Comparison of ENCODE assay signal across 9 mouse cellular contexts in genomic region chr2:154548688-154549087, GRCm38 (mm10). TPM values are rescaled to one million over a fixed set of nuclear protein-coding genes. Genes with fewer than 3 reads are reported as not detected.
DNase-seq lines count a peak whose midpoint lies in the region; ATAC-seq and TF ChIP-seq lines count a peak whose summit lies in the region.
"Had no signal": no experiment of that assay in that cellular context is flagged by ENCODE, and none has a peak within 500 bp of the region (broad histone marks: within the 10 kb centered on the region; RNA-seq: fewer than 3 reads in every experiment).

No protein-coding gene starts in this region.

- peak overlapping the region; percentile 55 for H3K4me3 ChIP-seq in hindbrain, embryonic 10.5 days
- H3K4me3 ChIP-seq in hindbrain, postnatal 0 days (ENCODE audit: low read length) = no peak overlapping the region
- no peak overlapping the region for H3K4me3 ChIP-seq in midbrain, postnatal 0 days (ENCODE audit: low read depth, low read length)

- H3K27ac ChIP-seq in hindbrain, embryonic 10.5 days = peak overlapping the region; percentile 87; the same call in 1 of the 2 replicates
- no peak overlapping the region for H3K27ac ChIP-seq in hindbrain, postnatal 0 days
- H3K27ac ChIP-seq in midbrain, postnatal 0 days (ENCODE audit: low read depth, low read length) = no peak overlapping the region

- no peak overlapping the region for H3K9ac ChIP-seq in hindbrain, postnatal 0 days (replicated peaks; ENCODE audit: low read length)
- H3K9ac ChIP-seq in midbrain, postnatal 0 days (replicated peaks; ENCODE audit: low read length, poor library complexity, severe bottlenecking) = no peak overlapping the region

- intact Hi-C loops in heart, postnatal 14 days (cut with DNase I) = no loop called here

- 38% methylated on average over 3 of the region's 3 CpGs for WGBS in hindbrain, embryonic 10.5 days
- WGBS in hindbrain, postnatal 0 days = 61% methylated on average over 3 of the region's 3 CpGs
- WGBS in midbrain, postnatal 0 days = 61% methylated on average over 3 of the region's 3 CpGs

- DNase-seq in hindbrain, embryonic 10.5 days (ENCODE audit: low spot score) = peak; percentile 63
- no peak for DNase-seq in hindbrain, postnatal 0 days (ENCODE audit: low spot score)
- DNase-seq in adipocyte (ENCODE audit: low spot score) = peak; percentile 69
- peak; percentile 31 to 53 for DNase-seq in heart, postnatal 14 days
- DNase-seq in midbrain, postnatal 0 days (ENCODE audit: low spot score) = no peak
- no peak for DNase-seq in layer of hippocampus, postnatal 14 days (ENCODE audit: low spot score in 2 of 2)
- no peak for DNase-seq in spleen, adult 18-20 months

- peaks cover 22% of the 10 kb centered on the region for H3K36me3 ChIP-seq in hindbrain, embryonic 10.5 days
- no peaks in the 10 kb centered on the region for H3K36me3 ChIP-seq in hindbrain, postnatal 0 days (ENCODE audit: insufficient read depth, low read length)
- H3K36me3 ChIP-seq in midbrain, postnatal 0 days (ENCODE audit: insufficient read depth, low read length) = no peaks in the 10 kb centered on the region

- ATAC-seq in hindbrain, postnatal 0 days = no peak
- no peak for ATAC-seq in midbrain, postnatal 0 days (ENCODE audit: low FRiP score)
- ATAC-seq in activated CD4-positive, CD25-positive, alpha-beta regulatory T cell, adult 4 months = no peak

- H3K4me1 ChIP-seq in hindbrain, embryonic 10.5 days (replicated peaks) = peaks cover 36% of the 10 kb centered on the region
- H3K4me1 ChIP-seq in hindbrain, postnatal 0 days (ENCODE audit: insufficient read depth, low read length) = peaks cover 13% of the 10 kb centered on the region
- peaks cover 14% of the 10 kb centered on the region; the same call in 1 of the 2 replicates for H3K4me1 ChIP-seq in midbrain, postnatal 0 days (ENCODE audit: insufficient read depth, low read length)

- H3K27me3 ChIP-seq in hindbrain, embryonic 10.5 days (ENCODE audit: insufficient read depth, poor library complexity, severe bottlenecking) = peaks cover 48% of the 10 kb centered on the region
- H3K27me3 ChIP-seq in hindbrain, postnatal 0 days (ENCODE audit: insufficient read depth, low read length) = no peaks in the 10 kb centered on the region
- no peaks in the 10 kb centered on the region for H3K27me3 ChIP-seq in midbrain, postnatal 0 days (ENCODE audit: insufficient read depth, low read length)

- H3K4me2 ChIP-seq in hindbrain, postnatal 0 days (ENCODE audit: low read depth, low read length) = no peak overlapping the region
- peak overlapping the region; percentile 77 for H3K4me2 ChIP-seq in midbrain, postnatal 0 days (ENCODE audit: low read depth, low read length, poor library complexity, severe bottlenecking)

- no peak for TF ChIP-seq CTCF in hindbrain, postnatal 0 days (IDR thresholded peaks at IDR 0.05; ENCODE audit: low read depth)
- TF ChIP-seq CTCF in midbrain, postnatal 0 days (IDR thresholded peaks at IDR 0.05) = no peak

- no peaks in the 10 kb centered on the region for H3K9me3 ChIP-seq in hindbrain, embryonic 10.5 days
- no peaks in the 10 kb centered on the region for H3K9me3 ChIP-seq in hindbrain, postnatal 0 days (ENCODE audit: low read length)
- H3K9me3 ChIP-seq in midbrain, postnatal 0 days (ENCODE audit: low read length) = no peaks in the 10 kb centered on the region

RNA-seq across cellular contexts. Expression of gene 1700003F12Rik, which starts 1.8 kb away (rescaled TPM):
- 9.5 and 10.0 TPM in 2 replicates for polyA plus RNA-seq in hindbrain, embryonic 10.5 days (2016; fragmentation: Nextera tagmentation; extraction: Ambion mirVana)
- total RNA-seq in hindbrain, postnatal 0 days (2014; rRNA removed) = 0.90 and 1.9 TPM in 2 replicates
- polyA plus RNA-seq in hindbrain, postnatal 0 days (2015; fragmentation: Nextera tagmentation; extraction: Ambion mirVana) = 3.9 and 4.0 TPM in 2 replicates
- under 1 TPM in 1 of 2 experiments, not detected in 1; 0.43 TPM for total RNA-seq in heart, postnatal 14 days (2021)
- 1.6 and 2.5 TPM in 2 replicates for total RNA-seq in midbrain, postnatal 0 days (2014; rRNA removed)
- 4.0 and 5.3 TPM in 2 replicates for polyA plus RNA-seq in midbrain, postnatal 0 days (2015; fragmentation: Nextera tagmentation; extraction: Ambion mirVana)
- not detected for polyA plus RNA-seq in activated CD4-positive, CD25-positive, alpha-beta regulatory T cell, adult 4 months (2017; shearing (Covaris generic))
- total RNA-seq in layer of hippocampus, postnatal 14 days (2021) = 1 to 10 TPM; 1.0 to 1.4 TPM
- total RNA-seq: hematopoietic stem cell, adult 5-6 weeks had no signal

RNA-seq across cellular contexts. Expression of gene Actl10, which starts 2.9 kb away (rescaled TPM):
- polyA plus RNA-seq in hindbrain, embryonic 10.5 days (2016; fragmentation: Nextera tagmentation; extraction: Ambion mirVana) = 0.60 and 1.3 TPM in 2 replicates
- 0.52 TPM in 1 of 2 replicates, not detected in the other for total RNA-seq in hindbrain, postnatal 0 days (2014; rRNA removed)
- polyA plus RNA-seq in hindbrain, postnatal 0 days (2015; fragmentation: Nextera tagmentation; extraction: Ambion mirVana) = 0.23 TPM in 1 of 2 replicates, not detected in the other
- total RNA-seq in heart, postnatal 14 days (2021) = not detected
- not detected in 2 replicates for total RNA-seq in midbrain, postnatal 0 days (2014; rRNA removed)
- 0.11 and 0.16 TPM in 2 replicates for polyA plus RNA-seq in midbrain, postnatal 0 days (2015; fragmentation: Nextera tagmentation; extraction: Ambion mirVana)
- not detected for polyA plus RNA-seq in activated CD4-positive, CD25-positive, alpha-beta regulatory T cell, adult 4 months (2017; shearing (Covaris generic))
- not detected for total RNA-seq in layer of hippocampus, postnatal 14 days (2021)
- total RNA-seq: hematopoietic stem cell, adult 5-6 weeks had no signal

RNA-seq across cellular contexts. Expression of gene Necab3, which starts 10.0 kb away (rescaled TPM):
- 9.8 and 16.0 TPM in 2 replicates for polyA plus RNA-seq in hindbrain, embryonic 10.5 days (2016; fragmentation: Nextera tagmentation; extraction: Ambion mirVana)
- 35.1 and 52.2 TPM in 2 replicates for total RNA-seq in hindbrain, postnatal 0 days (2014; rRNA removed)
- polyA plus RNA-seq in hindbrain, postnatal 0 days (2015; fragmentation: Nextera tagmentation; extraction: Ambion mirVana) = 22.9 and 27.0 TPM in 2 replicates
- total RNA-seq in heart, postnatal 14 days (2021) = 1 to 10 TPM in 1 of 2 experiments, under 1 TPM in 1; 0.90 to 1.2 TPM
- 23.3 and 27.7 TPM in 2 replicates for total RNA-seq in midbrain, postnatal 0 days (2014; rRNA removed)
- polyA plus RNA-seq in midbrain, postnatal 0 days (2015; fragmentation: Nextera tagmentation; extraction: Ambion mirVana) = 18.1 and 18.9 TPM in 2 replicates
- polyA plus RNA-seq in activated CD4-positive, CD25-positive, alpha-beta regulatory T cell, adult 4 months (2017; shearing (Covaris generic)) = 1 to 10 TPM in 1 of 2 experiments, under 1 TPM in 1; 0.27 to 1.4 TPM
- 10 to 100 TPM; 27.7 to 28.0 TPM for total RNA-seq in layer of hippocampus, postnatal 14 days (2021)

RNA-seq across cellular contexts. Expression of gene E2f1, which starts 21.0 kb away (rescaled TPM):
- 41.4 and 43.8 TPM in 2 replicates for polyA plus RNA-seq in hindbrain, embryonic 10.5 days (2016; fragmentation: Nextera tagmentation; extraction: Ambion mirVana)
- 6.3 and 6.7 TPM in 2 replicates for total RNA-seq in hindbrain, postnatal 0 days (2014; rRNA removed)
- 8.4 and 8.7 TPM in 2 replicates for polyA plus RNA-seq in hindbrain, postnatal 0 days (2015; fragmentation: Nextera tagmentation; extraction: Ambion mirVana)
- 1 to 10 TPM; 2.2 to 4.3 TPM for total RNA-seq in heart, postnatal 14 days (2021)
- total RNA-seq in midbrain, postnatal 0 days (2014; rRNA removed) = 2.0 and 2.3 TPM in 2 replicates
- polyA plus RNA-seq in midbrain, postnatal 0 days (2015; fragmentation: Nextera tagmentation; extraction: Ambion mirVana) = 2.1 and 2.3 TPM in 2 replicates
- polyA plus RNA-seq in activated CD4-positive, CD25-positive, alpha-beta regulatory T cell, adult 4 months (2017; shearing (Covaris generic)) = 1 to 10 TPM in 1 of 2 experiments, under 1 TPM in 1; 0.91 to 2.3 TPM
- total RNA-seq in layer of hippocampus, postnatal 14 days (2021) = 1 to 10 TPM; 7.1 to 8.0 TPM

RNA-seq across cellular contexts. Expression of gene Pxmp4, which starts 54.8 kb away (rescaled TPM):
- 14.5 and 16.9 TPM in 2 replicates for polyA plus RNA-seq in hindbrain, embryonic 10.5 days (2016; fragmentation: Nextera tagmentation; extraction: Ambion mirVana)
- 24.8 and 31.1 TPM in 2 replicates for total RNA-seq in hindbrain, postnatal 0 days (2014; rRNA removed)
- polyA plus RNA-seq in hindbrain, postnatal 0 days (2015; fragmentation: Nextera tagmentation; extraction: Ambion mirVana) = 21.9 and 24.1 TPM in 2 replicates
- total RNA-seq in heart, postnatal 14 days (2021) = 10 to 100 TPM; 23.8 to 28.5 TPM
- total RNA-seq in midbrain, postnatal 0 days (2014; rRNA removed) = 16.1 and 21.6 TPM in 2 replicates
- 17.8 and 21.1 TPM in 2 replicates for polyA plus RNA-seq in midbrain, postnatal 0 days (2015; fragmentation: Nextera tagmentation; extraction: Ambion mirVana)
- 10 to 100 TPM; 20.5 to 23.2 TPM for polyA plus RNA-seq in activated CD4-positive, CD25-positive, alpha-beta regulatory T cell, adult 4 months (2017; shearing (Covaris generic))
- 10 to 100 TPM; 17.2 to 19.8 TPM for total RNA-seq in layer of hippocampus, postnatal 14 days (2021)

Comparison
In these comparisons a context has a peak if more than half of its experiments do, and no peak if none do; other contexts are left out.
1. DNase-seq: peak in hindbrain, embryonic 10.5 days (single experiment), adipocyte (single experiment) and heart, postnatal 14 days (2 of 2); none in hindbrain, postnatal 0 days (single experiment), midbrain, postnatal 0 days (single experiment), layer of hippocampus, postnatal 14 days (0 of 2) and spleen, adult 18-20 months (0 of 2).
2. RNA of gene Necab3, which starts 10.0 kb away (total RNA-seq): 35.1 to 52.2 TPM in hindbrain, postnatal 0 days, 27.7 to 28.0 TPM in layer of hippocampus, postnatal 14 days and 23.3 to 27.7 TPM in midbrain, postnatal 0 days; 0.90 to 1.2 TPM in heart, postnatal 14 days; every median in the first group is over 10 times any median in the second.